Mouse (Mus musculus) liver, adult 2 months (tissue): Measurements from ENCODE around the gene Slco1c1.

ENCODE experiments used
- CTCF ChIP-seq: fragments of 200-500 bp; IDR thresholded peaks from 2 replicates; pipeline ENCODE4 v1.5.1; 2011; ENCODE audit warnings: low read depth, low read length, control low read depth
- POLR2A ChIP-seq: fragments of 200-500 bp; IDR thresholded peaks from 2 replicates; pipeline ENCODE4 v1.6.1; 2011; ENCODE audit warnings: low read length, control low read depth; ENCODE audit not compliant: insufficient read depth; ENCODE audit errors: extremely low read depth

- TF ChIP-seq POLR2A (no peak), CTCF (no peak)
Measured at GRCm38 (mm10) chr6:141614017-141614416, 89.8 kb downstream of the Slco1c1 start.
